Mouse (Mus musculus) CH12.LX (cell line): ENCODE measurements around the gene Lmtk2. TPM values are rescaled to one million over a fixed set of nuclear protein-coding genes. Genes with fewer than 3 reads are reported as not detected.

Experiments
- DNase-seq: peaks from one replicate; pipeline ENCODE4 v3.0.0-alpha.2; 2013; ENCODE audit errors: extremely low read depth
- H3K27ac ChIP-seq: 2 replicates; pipeline ENCODE4 v1.5.1; 2012; ENCODE audit warnings: low read depth, mild to moderate bottlenecking, control low read depth, moderate library complexity; ENCODE audit not compliant: insufficient read depth
- H3K27me3 ChIP-seq: replicated peaks from 2 replicates; pipeline ENCODE3; 2012; ENCODE audit warnings: inconsistent platforms
- H3K36me3 ChIP-seq, 2 experiments: replicated peaks in 1 of 2; 2 replicates each; pipeline versions ENCODE3 to v1.6.1; 2012; ENCODE audit warnings: inconsistent platforms in 1 of 2, low read length in 1 of 2, mild to moderate bottlenecking in 1 of 2, mixed read lengths in 1 of 2, moderate library complexity in 1 of 2; ENCODE audit not compliant: control insufficient read depth in 1 of 2, insufficient read depth in 1 of 2
- H3K4me1 ChIP-seq, 2 experiments: 2 replicates each; pipeline ENCODE4 v1.6.1; 2012; ENCODE audit warnings: inconsistent platforms in 1 of 2, moderate library complexity in 1 of 2; ENCODE audit not compliant: insufficient read depth in 2 of 2, control insufficient read depth in 1 of 2
- H3K4me2 ChIP-seq: 2 replicates; pipeline ENCODE4 v1.6.1; 2012; ENCODE audit warnings: low read depth, mild to moderate bottlenecking, control low read depth; ENCODE audit not compliant: poor library complexity, insufficient read depth, severe bottlenecking
- H3K4me3 ChIP-seq, 3 experiments: fragments of 150-350 bp in 1 of 3; sonication (generic) in 1 of 3; replicated peaks in 1 of 3; 2 replicates each; pipeline versions ENCODE3 to v1.5.1; 2011 to 2012; ENCODE audit warnings: low read depth in 2 of 3, low read length in 2 of 3, mild to moderate bottlenecking in 2 of 3, moderate library complexity in 2 of 3, control low read depth in 1 of 3, improper control_type of control experiment in 1 of 3, inconsistent platforms in 1 of 3, mixed read lengths in 1 of 3; ENCODE audit not compliant: poor library complexity in 1 of 3
- H3K79me2 ChIP-seq: replicated peaks from 2 replicates; pipeline ENCODE4 v1.6.1; 2012; ENCODE audit warnings: mild to moderate bottlenecking, moderate library complexity; ENCODE audit not compliant: control insufficient read depth, poor library complexity, insufficient read depth, severe bottlenecking; ENCODE audit errors: extremely low read depth
- H3K9ac ChIP-seq: 2 replicates; pipeline ENCODE4 v1.6.1; 2012; ENCODE audit warnings: low read depth, mild to moderate bottlenecking, control low read depth, moderate library complexity; ENCODE audit not compliant: insufficient read depth
- H3K9me3 ChIP-seq: replicated peaks from 2 replicates; pipeline ENCODE3; 2012; ENCODE audit warnings: low read length, inconsistent platforms, mixed read lengths
- CHD1 ChIP-seq: IDR thresholded peaks from 2 replicates; pipeline ENCODE4 v1.6.1; 2012; ENCODE audit warnings: low read depth, low read length, improper control_type of control experiment, inconsistent platforms
- HCFC1 ChIP-seq: IDR thresholded peaks from 2 replicates; pipeline ENCODE4 v1.6.1; 2012; ENCODE audit warnings: low read depth, mild to moderate bottlenecking, inconsistent platforms, low read length, improper control_type of control experiment
- IRF4 ChIP-seq: IDR thresholded peaks from 2 replicates; pipeline ENCODE4 v1.6.1; 2014; ENCODE audit warnings: low read depth, mild to moderate bottlenecking, inconsistent platforms, low read length, improper control_type of control experiment
- KAT2A ChIP-seq: IDR thresholded peaks from 2 replicates; pipeline ENCODE4 v1.6.1; 2012; ENCODE audit warnings: low read length, improper control_type of control experiment, inconsistent platforms; ENCODE audit not compliant: insufficient replicate concordance
- MAFK ChIP-seq: IDR thresholded peaks from 2 replicates; pipeline ENCODE4 v1.6.1; 2011; ENCODE audit warnings: low read length, improper control_type of control experiment; ENCODE audit not compliant: insufficient replicate concordance
- MXI1 ChIP-seq: IDR thresholded peaks from 2 replicates; pipeline ENCODE4 v1.6.1; 2011; ENCODE audit warnings: mild to moderate bottlenecking, low read depth, low read length, improper control_type of control experiment
- PAX5 ChIP-seq: IDR thresholded peaks from 2 replicates; pipeline ENCODE4 v1.6.1; 2012; ENCODE audit warnings: low read length, inconsistent platforms, mixed read lengths
- POLR2A ChIP-seq: IDR thresholded peaks from 2 replicates; pipeline ENCODE4 v1.6.1; 2011; ENCODE audit warnings: low read depth, mild to moderate bottlenecking, improper control_type of control experiment, low read length
- POLR2AphosphoS2 ChIP-seq: IDR thresholded peaks from 2 replicates; pipeline ENCODE4 v1.6.1; 2011; ENCODE audit warnings: low read depth, low read length, improper control_type of control experiment
- RAD21 ChIP-seq: IDR thresholded peaks from 2 replicates; pipeline ENCODE4 v1.6.1; 2011; ENCODE audit warnings: low read depth, mild to moderate bottlenecking, low read length, improper control_type of control experiment, moderate library complexity
- SIN3A ChIP-seq: IDR thresholded peaks from 2 replicates; pipeline ENCODE4 v1.6.1; 2012; ENCODE audit warnings: low read length, improper control_type of control experiment, inconsistent platforms
- SMC3 ChIP-seq: IDR thresholded peaks from 2 replicates; pipeline ENCODE4 v1.6.1; 2011; ENCODE audit warnings: low read depth, low read length, improper control_type of control experiment
- TBP ChIP-seq: conservative IDR thresholded peaks from 2 replicates; pipeline ENCODE4 v1.6.1; 2011; ENCODE audit warnings: low read depth, low read length, improper control_type of control experiment
- UBTF ChIP-seq: IDR thresholded peaks from 2 replicates; pipeline ENCODE4 v1.6.1; 2012; ENCODE audit warnings: low read depth, mild to moderate bottlenecking, inconsistent platforms, low read length, improper control_type of control experiment, moderate library complexity
- ZKSCAN1 ChIP-seq: IDR thresholded peaks from 2 replicates; pipeline ENCODE4 v1.6.1; 2012; ENCODE audit warnings: low read depth, inconsistent platforms, low read length, improper control_type of control experiment, borderline replicate concordance
- ZMIZ1 ChIP-seq: IDR thresholded peaks from 2 replicates; pipeline ENCODE4 v1.6.1; 2012; ENCODE audit warnings: low read depth, mild to moderate bottlenecking, inconsistent platforms, low read length, improper control_type of control experiment
- ZNF384 ChIP-seq: IDR thresholded peaks from 2 replicates; pipeline ENCODE4 v1.6.1; 2012; ENCODE audit warnings: low read depth, low read length, improper control_type of control experiment, inconsistent platforms
- dilution Hi-C: fragments of 300-500 bp; cut with MboI; formaldehyde crosslinking; loops from 2 replicates; pipeline ENCODE4 v1.14.3; 2020; ENCODE audit warnings: low sequenced_read_pairs; ENCODE audit not compliant: extremely low pct_unique_long_range_greater_than_20kb, extremely low pct_ligation_motif_present
- in situ Hi-C: fragments of 300-500 bp; cut with MboI; formaldehyde crosslinking; loops from 3 replicates; pipeline ENCODE4 v1.14.3; 2019; ENCODE audit warnings: low sequenced_read_pairs, low pct_ligation_motif_present, low pct_unique_long_range_greater_than_20kb, mixed read lengths
- polyA plus RNA-seq: library from polyadenylated mRNA; unstranded; fragments of >175 nt; gene quantifications from 2 replicates; pipeline ENCODE4 v1.2.1, GENCODE M21; 2012; ENCODE audit warnings: low read depth; ENCODE audit not compliant: insufficient read length
- total RNA-seq, 2 experiments: library from RNA; depleted of rRNA; stranded (reverse); fragments of 300-350 nt in 1 of 2; fragments of >200 nt in 1 of 2; gene quantifications; 2 replicates each; pipeline ENCODE4 v1.2.3; 2012 to 2014

Gene Lmtk2
- total and polyA plus RNA-seq, 3 experiments: 5.1 to 10.1 (median 5.7) TPM

- H3K9me3 ChIP-seq: no peaks in the 10 kb centered on the region
- H3K4me2 ChIP-seq: no peak overlapping the region
- dilution Hi-C loops (no loop called here), in situ Hi-C loops (no loop called here)
- H3K27ac ChIP-seq: no peak overlapping the region
- H3K79me2 ChIP-seq: no peaks in the 10 kb centered on the region
- peaks cover 16 to 74% of the 10 kb centered on the region in 2 experiments for H3K36me3 ChIP-seq
- TF ChIP-seq IRF4 (no peak), KAT2A (no peak)
- H3K4me1 ChIP-seq: peaks cover 3 to 17% of the 10 kb centered on the region in 2 experiments
- H3K27me3 ChIP-seq: no peaks in the 10 kb centered on the region
- H3K4me3 ChIP-seq: no peak overlapping the region
- no peak for DNase-seq
- no peak overlapping the region for H3K9ac ChIP-seq
These were observed 62.7 kb downstream of the Lmtk2 start for GRCm38 (mm10) chr5:144162813-144163517.

- Histone ChIP-seq H3K9ac (no peak overlapping the region), H3K4me2 (no peak overlapping the region), H3K36me3 (peaks cover 21 to 71% of the 10 kb centered on the region in 2 experiments), H3K27me3 (no peaks in the 10 kb centered on the region), H3K27ac (peak overlapping the region; percentile 22; the same call in 1 of the 2 replicates), H3K79me2 (no peaks in the 10 kb centered on the region), H3K4me3 (no peak overlapping the region), H3K9me3 (no peaks in the 10 kb centered on the region), H3K4me1 (peaks cover 3 to 14% of the 10 kb centered on the region in 2 experiments)
- dilution Hi-C loops: no loop called here
- in situ Hi-C loops: no loop called here
- TF ChIP-seq ZKSCAN1 (no peak), ZNF384 (no peak), PAX5 (no peak), UBTF (no peak), ZMIZ1 (no peak), RAD21 (no peak), MAFK (no peak), POLR2AphosphoS2 (no peak)
- DNase-seq: peak; percentile 24
These were observed 65.5 kb downstream of the Lmtk2 start for GRCm38 (mm10) chr5:144165756-144166155.

- TF ChIP-seq CHD1: no peak
- TF ChIP-seq SIN3A: no peak
- no peak for TF ChIP-seq HCFC1
- TF ChIP-seq RAD21: no peak
- no peak for TF ChIP-seq MXI1
- TF ChIP-seq SMC3: no peak
- TF ChIP-seq ZKSCAN1: no peak
- TF ChIP-seq IRF4: no peak
- TF ChIP-seq POLR2AphosphoS2: no peak
- no peak for TF ChIP-seq TBP
- TF ChIP-seq POLR2A: no peak
- no peak for TF ChIP-seq KAT2A
- DNase-seq: no peak
- Histone ChIP-seq H3K4me1 (peaks cover 3 to 14% of the 10 kb centered on the region in 2 experiments), H3K4me3 (no peak overlapping the region), H3K4me2 (no peak overlapping the region), H3K27me3 (no peaks in the 10 kb centered on the region), H3K36me3 (peaks cover 40 to 78% of the 10 kb centered on the region in 2 experiments), H3K27ac (no peak overlapping the region), H3K79me2 (no peaks in the 10 kb centered on the region), H3K9me3 (no peaks in the 10 kb centered on the region), H3K9ac (no peak overlapping the region)
- dilution Hi-C loops: no loop called here
- in situ Hi-C loops: no loop called here
These were observed 69.2 kb downstream of the Lmtk2 start for GRCm38 (mm10) chr5:144169275-144169975.
